Mouse (Mus musculus): ENCODE measurements around the gene Wdr90. TPM values are rescaled to one million over a fixed set of nuclear protein-coding genes. Genes with fewer than 3 reads are reported as not detected.

Wdr90 gene
- polyA plus RNA-seq, 3 experiments from 2014 or later: 3.3 to 7.0 (median 6.8) TPM

DNA sequence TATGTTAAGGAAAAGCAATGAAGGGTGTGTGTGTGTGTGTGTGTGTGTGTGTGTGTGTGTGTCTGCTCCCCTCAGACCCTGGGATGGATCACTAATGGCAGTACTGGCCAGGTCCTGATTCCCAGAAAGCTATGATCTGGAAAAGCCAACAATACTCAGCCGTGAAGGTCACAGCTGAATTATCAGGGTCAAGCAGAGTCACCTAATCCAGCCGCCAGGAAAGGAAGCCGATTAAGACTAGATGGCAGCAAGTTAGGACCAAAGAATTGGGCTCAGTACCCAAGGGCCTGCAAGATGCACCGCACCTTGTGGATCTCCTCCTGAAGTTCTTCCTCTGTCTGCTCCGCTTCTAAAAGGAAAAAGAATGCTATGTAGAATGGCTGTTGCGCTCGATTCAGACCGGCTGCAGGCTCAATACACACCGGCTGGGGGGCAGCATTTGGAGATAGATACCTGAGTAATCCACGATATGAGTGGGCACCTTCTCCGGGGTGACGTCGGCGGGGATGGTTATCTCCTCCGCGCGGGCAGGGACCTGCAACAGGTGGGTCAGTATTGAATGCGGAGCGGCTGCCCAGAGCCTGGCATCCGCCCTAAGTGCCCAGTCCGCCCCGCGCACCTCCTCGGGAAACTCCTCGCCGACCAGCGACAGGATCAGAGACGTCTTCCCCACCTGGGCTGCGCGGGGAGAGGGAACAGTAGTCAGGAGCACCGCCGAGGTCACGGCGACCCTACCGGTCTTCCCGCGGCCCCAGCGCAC lies 17.5 kb downstream of the Wdr90 start:
- ATAC-seq: peak; percentile 5

DNA sequence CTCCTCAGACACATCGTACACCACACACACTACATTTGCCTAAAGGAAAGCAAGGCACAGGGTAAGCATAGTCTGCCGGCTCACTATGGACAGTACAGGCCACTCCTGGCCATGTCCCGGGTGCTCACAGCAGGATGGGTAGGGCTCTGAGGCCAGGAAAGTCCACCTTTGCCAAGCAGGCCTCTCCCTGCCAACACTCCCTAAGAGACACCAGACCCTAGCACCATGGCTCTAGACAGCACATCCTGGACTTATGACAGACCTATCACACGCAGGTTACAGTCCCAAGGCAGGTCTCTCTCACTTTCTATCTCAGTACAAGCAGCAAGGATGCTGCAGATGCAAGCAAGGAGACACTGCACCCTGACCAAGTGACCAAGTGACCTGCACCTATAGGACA lies 18.2 kb downstream of the Wdr90 start:
- ATAC-seq: no peak

- no peak for ATAC-seq
These were observed 18.8 kb downstream of the Wdr90 start for GRCm38 (mm10) chr17:25842509-25842908.

GRCm38 (mm10) chr17:25841117-25841880 lies 20.0 kb downstream of the Wdr90 start, which contains the start of gene Gm20683:
Gene Gm20683, minus strand, starts transcription at chr17:25841763.
- no peak for ATAC-seq

GRCm38 (mm10) chr17:25840519-25840918 lies 20.8 kb downstream of the Wdr90 start:
- ATAC-seq: no peak

DNA sequence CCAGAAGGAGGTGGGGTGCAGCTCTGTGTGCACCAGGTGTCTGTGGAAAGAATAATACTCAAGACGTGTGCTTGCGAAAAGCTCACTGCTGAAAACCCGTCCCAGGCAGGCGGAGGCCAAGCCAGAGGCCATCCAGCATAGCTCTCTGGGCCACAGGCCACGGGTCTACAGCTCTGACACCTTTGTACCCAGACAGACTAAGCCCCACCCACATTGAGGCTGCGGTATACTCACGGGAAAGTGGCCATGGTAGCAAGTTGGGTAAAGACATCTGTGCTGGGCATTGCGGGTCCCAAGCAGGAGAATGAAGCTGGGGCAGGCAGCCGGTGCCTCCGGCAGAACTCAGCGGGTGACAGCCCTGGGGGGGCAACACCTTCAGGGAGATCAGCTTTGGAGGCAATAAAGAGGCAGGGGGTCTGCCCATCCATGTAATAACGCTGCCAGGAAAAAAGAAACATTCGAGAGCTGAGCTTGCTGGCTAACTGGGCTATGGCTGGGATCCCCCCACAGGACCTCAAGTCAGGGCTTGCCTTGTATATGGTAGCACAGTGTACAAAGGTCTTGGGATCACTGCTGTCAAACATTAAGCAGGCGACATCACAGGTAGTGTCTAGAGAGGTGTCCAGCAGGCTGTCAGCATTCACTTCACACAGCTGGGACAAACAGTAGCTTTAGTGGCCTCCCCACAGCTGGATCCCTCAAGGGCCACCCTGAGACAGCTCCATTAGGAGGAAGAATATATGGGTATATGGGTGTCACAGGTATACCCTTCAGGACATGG lies 21.7 kb downstream of the Wdr90 start:
- ATAC-seq: no peak

DNA sequence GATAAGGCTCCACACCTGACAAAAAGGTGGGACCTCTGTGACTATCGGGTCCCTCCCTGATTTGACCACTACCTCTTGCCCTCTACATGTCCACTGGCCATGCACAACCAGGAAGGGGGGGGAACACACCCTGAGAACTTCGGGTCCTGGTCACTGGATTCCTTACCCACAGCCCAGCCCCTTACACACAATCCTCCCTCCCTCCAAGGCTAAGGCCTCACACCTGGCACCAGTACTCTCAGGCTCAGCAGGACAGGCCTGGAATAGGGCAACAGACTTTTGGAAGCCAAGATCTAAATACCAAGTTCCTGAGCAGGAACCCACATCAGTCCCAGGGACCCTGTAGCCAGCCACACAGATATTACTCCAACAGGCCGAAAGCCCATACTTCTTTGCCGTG lies 22.4 kb downstream of the Wdr90 start:
- ATAC-seq: no peak

DNA sequence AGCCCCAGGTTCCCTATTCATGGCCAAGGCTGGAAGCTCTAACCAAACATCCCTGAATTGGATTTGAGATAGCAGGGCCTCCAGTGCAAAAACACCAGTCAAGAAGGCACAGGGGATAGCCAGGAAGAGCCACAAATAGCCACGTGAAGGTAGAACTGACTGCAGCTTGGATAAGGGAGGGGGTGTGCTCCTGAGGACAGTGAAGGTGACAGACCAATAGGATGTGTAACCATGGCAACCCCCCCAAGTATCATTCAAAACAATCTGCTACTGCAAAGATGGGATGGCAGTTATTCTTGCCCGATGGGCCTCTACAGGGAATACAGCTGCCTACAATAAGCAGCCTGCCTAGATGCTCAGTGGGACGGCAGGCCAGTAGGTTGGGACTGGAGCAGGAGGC lies 23.8 kb downstream of the Wdr90 start:
- ATAC-seq: no peak

- ATAC-seq: no peak
These were observed 24.3 kb downstream of the Wdr90 start, which contains the start of gene Rhbdl1 for GRCm38 (mm10) chr17:25837076-25837410. Gene Rhbdl1, minus strand, starts transcription at chr17:25837295.

DNA sequence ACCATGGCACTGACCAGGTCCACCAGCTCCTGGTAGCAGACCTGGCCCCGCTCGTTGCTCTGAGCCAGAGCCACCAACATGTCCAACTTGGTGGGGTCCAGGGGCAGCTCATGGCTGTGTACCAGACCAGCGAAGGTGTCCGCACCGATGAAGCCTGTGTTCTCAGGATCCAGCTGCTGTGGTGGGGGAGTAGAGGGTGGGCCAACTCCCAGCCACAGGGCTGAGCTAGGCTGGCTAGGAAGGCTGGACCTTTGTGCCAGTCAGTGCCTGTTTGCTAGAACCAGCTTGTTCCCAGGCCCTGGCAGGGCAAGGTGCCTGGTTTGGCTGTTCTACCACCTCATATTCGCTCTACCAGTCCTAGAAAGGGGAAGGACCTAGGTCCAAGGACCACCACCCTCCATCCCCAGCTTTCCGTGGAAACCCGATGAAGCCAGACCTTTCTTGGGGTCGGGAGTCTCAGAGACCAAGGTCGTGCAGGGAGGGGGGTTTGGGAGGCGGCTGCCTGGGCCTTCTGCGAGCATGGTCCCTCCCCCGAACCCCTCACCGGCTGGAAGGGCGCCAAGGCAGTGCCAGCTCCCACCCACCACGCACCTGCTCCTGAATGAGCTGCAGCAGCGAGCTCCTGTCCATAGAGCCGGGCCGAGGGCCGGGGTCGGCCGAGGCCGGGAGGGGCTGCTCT lies 24.8 kb downstream of the Wdr90 start:
- ATAC-seq: no peak

DNA sequence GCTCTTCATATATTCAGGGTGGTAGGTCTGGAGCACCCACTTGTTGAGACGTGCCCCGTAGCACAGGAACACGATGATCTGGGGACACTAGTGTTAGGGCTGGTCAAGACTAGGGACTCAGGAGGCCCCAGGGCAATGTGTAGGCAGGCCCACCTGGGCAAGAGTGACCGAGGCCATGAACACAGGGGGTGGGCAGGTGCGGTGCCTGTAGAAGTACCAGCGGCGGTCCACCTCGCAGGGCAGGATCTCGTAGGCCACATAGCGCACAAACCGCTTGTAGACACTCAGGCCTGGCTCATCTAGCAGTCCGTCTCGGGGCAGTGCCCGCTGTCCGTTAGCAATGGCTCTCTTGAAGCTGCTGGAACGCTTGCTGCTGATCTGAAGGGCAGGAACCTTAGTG lies 25.5 kb downstream of the Wdr90 start:
- no peak for ATAC-seq

- ATAC-seq: no peak
These were observed 26.0 kb downstream of the Wdr90 start for GRCm38 (mm10) chr17:25835301-25835700.

DNA sequence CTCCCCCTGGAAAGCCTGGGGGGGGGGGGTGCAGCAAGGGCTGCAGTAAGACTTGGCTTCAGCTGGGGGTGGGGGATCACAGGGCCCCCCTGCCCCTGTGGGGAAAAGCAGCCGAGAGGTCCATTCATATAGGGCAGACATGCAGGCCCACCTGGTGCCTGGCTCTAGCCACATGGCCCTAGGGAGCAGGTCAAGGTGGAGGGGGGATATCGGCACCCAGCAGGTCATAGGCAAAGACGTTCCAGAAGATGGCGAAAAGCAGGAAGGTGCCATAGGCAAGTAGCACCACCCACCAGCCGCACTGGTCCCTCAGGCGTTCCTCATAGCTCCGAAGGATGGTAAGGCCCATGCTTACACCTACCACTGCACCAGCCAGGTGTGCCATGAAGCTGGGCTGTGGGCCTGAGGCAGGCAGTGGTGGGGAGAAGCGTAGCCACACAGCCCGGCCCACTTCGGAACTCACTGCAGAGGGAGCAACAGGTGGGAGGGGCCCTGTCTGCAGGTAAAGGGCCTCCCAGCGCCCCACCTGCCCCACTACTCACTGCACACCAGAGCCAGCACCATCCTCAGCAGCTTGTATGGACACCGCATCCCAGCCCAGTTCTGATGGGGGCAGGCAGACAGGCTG lies 26.6 kb downstream of the Wdr90 start:
- ATAC-seq: no peak

GRCm38 (mm10) chr17:25833961-25834594 lies 27.2 kb downstream of the Wdr90 start:
- no peak for ATAC-seq

DNA sequence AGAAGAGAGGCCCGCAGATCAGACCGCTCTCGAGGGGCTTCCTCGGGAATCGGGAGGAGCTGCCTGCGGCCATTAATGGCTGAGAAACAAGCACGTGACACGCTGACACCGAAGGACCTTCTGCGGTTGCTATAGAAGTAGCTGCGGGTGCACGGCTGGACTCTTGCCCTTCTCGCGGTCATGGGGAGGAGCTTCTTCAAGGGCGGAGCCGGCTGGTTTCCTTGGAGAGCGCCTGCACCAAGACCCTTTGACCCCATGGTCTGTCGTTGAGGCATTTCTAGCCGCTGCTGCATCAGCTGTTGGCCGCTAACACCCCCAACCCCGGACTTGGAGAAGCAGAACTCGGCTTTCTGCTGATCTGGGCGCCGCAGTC lies 28.0 kb downstream of the Wdr90 start, which contains the start of gene Stub1:
TSS of gene Stub1 (minus strand) at position 114 of the 373 bp plus-strand sequence.
- ATAC-seq: no peak

GRCm38 (mm10) chr17:25832436-25833290 lies 28.6 kb downstream of the Wdr90 start:
- ATAC-seq: peak; percentile 95

- no peak for ATAC-seq
These were observed 29.6 kb downstream of the Wdr90 start for GRCm38 (mm10) chr17:25831451-25832281.

DNA sequence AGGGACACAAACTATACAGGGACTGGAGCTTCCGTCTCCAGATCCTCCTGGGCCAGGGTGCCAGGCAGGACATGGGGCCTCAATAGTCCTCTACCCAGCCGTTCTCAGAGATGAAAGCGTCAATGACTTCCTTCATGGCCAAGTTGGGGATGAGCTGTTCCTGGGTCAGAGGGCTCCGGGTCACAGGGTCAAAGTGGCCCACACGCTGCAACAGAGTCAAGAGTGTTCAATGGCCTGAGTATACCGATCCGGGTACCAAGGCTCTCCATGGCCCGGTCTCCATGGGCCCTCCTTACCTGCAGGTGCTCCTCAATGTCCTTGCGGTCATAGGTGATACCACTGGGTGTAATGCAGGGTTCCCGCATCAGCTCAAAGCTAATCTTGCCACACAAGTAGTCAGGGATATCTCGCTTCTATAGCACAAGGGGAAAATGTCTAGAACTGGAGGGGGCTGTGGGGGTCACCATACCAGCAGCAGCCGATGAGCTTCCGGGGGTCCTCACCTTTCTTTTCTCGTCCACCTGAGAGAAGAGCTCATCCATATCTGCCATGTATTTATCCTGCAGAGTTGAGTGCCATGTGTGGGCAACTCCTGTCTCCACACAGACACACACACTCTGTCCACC lies 30.4 kb downstream of the Wdr90 start:
- ATAC-seq: no peak

DNA sequence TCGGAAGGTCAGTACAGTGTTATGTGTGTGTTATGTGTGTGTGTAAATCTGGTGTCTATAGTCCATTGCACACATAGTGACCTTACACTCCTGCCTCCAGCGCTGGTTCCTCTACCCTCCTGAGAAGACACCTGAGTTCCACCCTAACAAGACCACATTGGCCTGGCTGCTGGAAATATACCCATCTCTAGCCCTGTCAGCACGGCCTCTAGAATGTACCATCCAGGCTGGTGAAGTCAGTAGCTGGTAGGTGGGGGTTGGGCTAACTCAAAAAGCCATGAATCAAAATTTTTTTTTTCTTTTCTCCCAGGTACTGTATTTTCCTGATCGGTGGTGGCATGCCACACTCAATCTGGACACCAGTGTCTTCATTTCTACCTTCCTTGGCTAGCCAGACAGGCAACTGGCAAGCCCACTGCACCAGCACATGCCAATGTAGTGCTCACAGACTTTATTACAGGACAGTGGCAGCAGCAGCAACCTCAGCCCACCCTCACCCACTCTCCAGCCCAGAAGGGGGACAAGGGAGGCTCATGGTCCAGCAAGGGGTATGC lies 31.0 kb downstream of the Wdr90 start:
- ATAC-seq: no peak
